Mouse (Mus musculus): ENCODE results near the gene Hoxc6. TPM values are rescaled to one million over a fixed set of nuclear protein-coding genes. Genes with fewer than 3 reads are reported as not detected.
A peak's percentile ranks its signal among the peaks of the same experiment; 100 is the strongest.

The Hoxc6 gene
- polyA plus RNA-seq, 1 experiment from 2014 or later = 0.18 TPM

DNA sequence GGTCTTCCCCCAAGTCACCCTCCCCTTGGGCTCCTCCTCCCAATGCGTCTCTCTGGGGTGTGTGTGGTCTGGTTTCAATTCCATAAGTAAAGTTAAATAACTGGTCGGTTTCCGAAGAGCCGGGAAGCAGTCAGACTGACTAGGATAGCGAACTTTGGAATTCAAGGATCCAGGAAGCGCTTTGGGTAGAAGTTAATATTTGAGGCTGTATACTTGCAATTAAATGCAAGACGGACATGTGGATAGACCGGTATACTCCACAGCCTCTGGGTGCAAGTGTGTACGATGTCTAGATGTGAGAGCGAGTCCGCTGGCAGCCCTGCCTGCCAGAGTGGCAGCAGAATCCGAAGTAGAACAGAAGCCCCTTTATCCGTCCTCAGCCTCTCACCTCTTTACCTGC is 35.6 kb upstream of the Hoxc6 start:
- H3K9ac ChIP-seq = no peak overlapping the region
- no peak overlapping the region for H3K27ac ChIP-seq (ENCODE audit: poor library complexity, severe bottlenecking)
- no peak overlapping the region for H3K4me3 ChIP-seq
- no peaks in the 10 kb centered on the region for H3K9me3 ChIP-seq (replicated peaks)
- no peak for ATAC-seq (ENCODE audit: insufficient number of reproducible peaks, low FRiP score)
- 1% methylated on average over 13 of the region's 13 CpGs for WGBS
- H3K4me2 ChIP-seq = no peak overlapping the region
- peaks cover 12% of the 10 kb centered on the region; the same call in 1 of the 2 replicates for H3K4me1 ChIP-seq (replicated peaks)
- H3K36me3 ChIP-seq = no peaks in the 10 kb centered on the region
- peaks cover 95% of the 10 kb centered on the region for H3K27me3 ChIP-seq (replicated peaks)

DNA sequence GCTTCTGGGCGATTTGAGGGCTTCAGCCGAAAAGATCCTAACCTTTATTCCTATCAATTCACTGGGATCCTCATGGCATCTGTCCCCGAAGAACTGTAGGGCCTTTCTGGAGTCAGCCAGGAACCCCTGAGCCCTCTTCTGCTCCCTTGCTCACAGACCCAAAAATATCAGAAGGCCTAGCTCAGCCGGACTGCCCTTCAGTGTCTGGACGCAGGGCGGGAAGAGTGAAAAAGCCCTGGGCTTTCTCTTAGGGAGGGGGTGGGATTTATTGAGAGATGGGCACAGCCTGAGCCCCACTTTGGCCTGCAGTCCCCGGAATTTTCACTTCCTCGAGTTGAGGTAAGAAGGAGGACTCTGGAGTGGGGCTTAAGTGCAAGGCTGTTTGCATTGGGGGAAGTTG is 34.8 kb upstream of the Hoxc6 start:
- no peak overlapping the region for H3K27ac ChIP-seq (ENCODE audit: poor library complexity, severe bottlenecking)
- no peak for ATAC-seq (ENCODE audit: insufficient number of reproducible peaks, low FRiP score)
- H3K4me3 ChIP-seq = no peak overlapping the region
- H3K4me1 ChIP-seq (replicated peaks) = peaks cover 12% of the 10 kb centered on the region; the same call in 1 of the 2 replicates
- 1% methylated on average over 8 of the region's 8 CpGs for WGBS
- H3K4me2 ChIP-seq = no peak overlapping the region
- H3K27me3 ChIP-seq (replicated peaks) = peaks cover 93% of the 10 kb centered on the region
- no peaks in the 10 kb centered on the region for H3K9me3 ChIP-seq (replicated peaks)
- H3K9ac ChIP-seq = no peak overlapping the region
- no peaks in the 10 kb centered on the region for H3K36me3 ChIP-seq

DNA sequence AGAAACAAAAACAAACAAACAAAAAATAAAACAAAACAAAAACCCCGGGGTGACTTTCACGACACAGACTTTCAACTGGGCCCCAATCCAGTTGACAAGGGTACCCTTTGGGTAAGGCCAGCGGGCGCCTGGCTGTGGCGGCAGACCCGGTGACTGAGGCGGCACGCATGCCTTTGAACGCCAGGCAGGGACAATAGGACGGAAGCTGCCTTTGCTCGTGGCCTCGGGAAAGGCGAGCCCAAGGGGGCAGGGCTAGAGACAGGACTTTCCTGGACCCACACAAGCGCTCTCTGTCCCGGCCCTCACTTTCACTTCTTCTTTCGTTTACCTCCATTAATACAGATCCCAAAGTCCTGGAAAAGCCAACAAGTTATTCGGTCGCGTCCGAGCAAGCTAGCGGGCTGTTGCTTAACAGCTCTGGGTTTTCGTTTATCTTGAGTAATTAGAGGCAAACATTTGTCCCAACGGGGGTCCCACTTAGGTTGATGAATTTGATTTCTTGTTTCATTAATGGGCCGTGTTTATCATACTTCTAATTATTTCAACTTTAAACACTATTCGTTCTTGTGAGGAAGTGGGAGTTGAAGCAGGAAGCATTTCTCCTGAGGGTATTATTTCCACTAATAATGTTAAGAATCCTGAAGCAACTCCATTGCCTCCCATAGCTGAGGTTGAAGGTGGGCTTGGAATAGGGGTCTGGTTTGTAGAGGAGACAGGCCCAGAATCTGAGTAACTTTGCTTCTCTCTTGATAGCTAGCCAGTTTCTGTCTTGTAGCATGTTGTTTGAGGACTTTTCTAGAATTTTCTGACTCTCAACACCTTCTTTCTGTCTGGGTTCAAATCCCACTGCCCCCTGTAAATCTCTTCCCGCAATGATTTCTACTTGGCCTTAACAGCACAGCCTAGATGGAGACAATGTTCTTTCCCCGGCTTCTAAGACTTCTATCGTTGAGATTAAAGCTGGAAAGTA is 34.1 kb upstream of the Hoxc6 start:
- no peak for ATAC-seq (ENCODE audit: insufficient number of reproducible peaks, low FRiP score)
- Histone ChIP-seq H3K9ac (no peak overlapping the region), H3K4me2 (no peak overlapping the region), H3K27ac (ENCODE audit: poor library complexity, severe bottlenecking) (no peak overlapping the region), H3K4me1 (replicated peaks) (peaks cover 12% of the 10 kb centered on the region; the same call in 1 of the 2 replicates), H3K9me3 (replicated peaks) (no peaks in the 10 kb centered on the region), H3K4me3 (no peak overlapping the region), H3K36me3 (no peaks in the 10 kb centered on the region), H3K27me3 (replicated peaks) (peaks cover 94% of the 10 kb centered on the region)
- under 1% methylated on average over 28 of the region's 28 CpGs for WGBS

DNA sequence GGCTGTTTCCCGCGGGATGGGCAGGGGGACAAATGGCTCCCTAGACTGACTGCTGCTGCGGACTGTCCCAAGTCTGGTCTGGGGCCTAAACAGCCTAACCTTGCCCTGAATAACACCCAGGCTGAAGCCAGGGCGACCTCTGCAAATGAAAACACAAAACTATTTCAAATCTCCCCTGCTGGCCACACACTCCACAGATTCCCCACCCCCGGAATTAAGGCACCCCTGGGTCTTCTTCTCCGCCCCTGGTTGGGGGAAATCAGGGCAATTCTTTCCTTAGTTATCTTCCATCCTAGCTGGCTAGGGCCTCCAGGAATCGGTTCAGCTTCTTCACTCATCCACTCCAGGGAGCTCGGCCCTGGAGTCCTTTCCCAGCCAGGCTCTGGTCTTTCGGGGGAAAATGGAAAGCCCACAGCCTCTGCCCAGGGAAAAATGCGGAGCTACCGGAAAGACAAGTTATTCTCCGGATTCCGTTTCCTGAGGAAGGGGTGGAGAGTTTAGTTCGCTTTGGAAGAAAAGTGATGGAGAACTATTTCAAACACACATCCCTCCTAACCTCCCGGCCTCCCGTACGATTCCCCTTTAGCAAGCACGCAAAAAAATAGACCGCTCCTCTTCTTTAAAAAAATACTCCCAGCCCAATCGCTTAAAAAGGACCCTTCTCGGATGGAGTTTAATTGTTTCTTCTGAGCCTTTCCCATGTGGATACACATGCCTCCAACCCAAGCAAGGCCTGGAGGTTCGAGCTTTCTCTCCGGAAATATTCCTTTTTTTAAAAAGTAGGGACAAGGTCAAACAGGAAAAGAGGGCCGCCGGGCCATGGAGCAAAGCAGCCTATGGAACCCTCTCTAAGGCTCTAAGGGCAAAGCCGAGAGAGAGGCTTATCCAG is 32.8 kb upstream of the Hoxc6 start:
- WGBS = 3% methylated on average over 26 of the region's 26 CpGs
- Histone ChIP-seq H3K27me3 (replicated peaks) (peaks cover 96% of the 10 kb centered on the region), H3K27ac (ENCODE audit: poor library complexity, severe bottlenecking) (no peak overlapping the region), H3K4me1 (replicated peaks) (peaks cover 12% of the 10 kb centered on the region; the same call in 1 of the 2 replicates), H3K4me2 (no peak overlapping the region), H3K9ac (no peak overlapping the region), H3K4me3 (no peak overlapping the region), H3K9me3 (replicated peaks) (no peaks in the 10 kb centered on the region), H3K36me3 (no peaks in the 10 kb centered on the region)
- ATAC-seq (ENCODE audit: insufficient number of reproducible peaks, low FRiP score) = no peak

DNA sequence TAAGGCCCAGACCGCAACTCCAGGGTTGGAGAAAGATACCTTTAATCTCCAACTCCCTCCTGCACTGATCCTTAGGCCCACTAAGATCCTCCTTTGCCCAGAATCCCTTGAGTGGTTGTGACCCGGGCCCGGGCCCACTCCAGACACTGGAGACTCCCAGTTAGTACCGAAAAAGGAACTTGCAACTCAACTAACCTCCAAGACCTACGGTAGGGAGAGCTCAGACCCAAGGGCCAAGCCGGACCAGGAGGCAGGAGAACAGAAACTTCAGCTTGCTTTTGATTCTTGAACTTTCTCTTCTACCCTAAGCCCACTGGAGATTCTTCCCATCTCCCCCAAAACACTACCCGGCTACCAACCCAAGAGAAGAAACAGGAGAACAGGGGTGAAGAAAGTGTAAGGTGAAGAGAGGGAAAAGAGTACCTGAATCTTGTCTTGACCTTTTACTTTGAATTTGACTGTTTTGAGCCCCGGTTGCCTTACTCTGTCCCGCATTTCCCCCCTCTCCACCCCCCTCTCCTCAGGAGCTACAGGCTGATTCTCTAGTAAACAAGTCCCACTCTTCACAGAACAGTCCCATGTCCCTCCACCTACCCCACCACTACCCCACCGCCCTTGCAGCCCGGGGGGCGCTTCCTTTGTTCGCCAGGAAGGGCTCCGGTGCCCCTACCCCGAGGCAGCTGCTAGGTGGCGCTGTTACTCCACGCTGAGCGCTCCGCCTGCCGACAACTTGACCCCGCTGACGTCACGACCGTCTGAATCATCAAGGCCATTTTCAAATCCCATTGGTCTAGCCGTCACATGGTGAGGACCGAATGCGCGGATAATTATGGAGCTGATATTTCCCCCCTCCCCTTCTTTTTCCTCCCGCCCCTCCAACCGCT is 31.9 kb upstream of the Hoxc6 start:
- peak overlapping the region; percentile 45 for H3K4me2 ChIP-seq

DNA sequence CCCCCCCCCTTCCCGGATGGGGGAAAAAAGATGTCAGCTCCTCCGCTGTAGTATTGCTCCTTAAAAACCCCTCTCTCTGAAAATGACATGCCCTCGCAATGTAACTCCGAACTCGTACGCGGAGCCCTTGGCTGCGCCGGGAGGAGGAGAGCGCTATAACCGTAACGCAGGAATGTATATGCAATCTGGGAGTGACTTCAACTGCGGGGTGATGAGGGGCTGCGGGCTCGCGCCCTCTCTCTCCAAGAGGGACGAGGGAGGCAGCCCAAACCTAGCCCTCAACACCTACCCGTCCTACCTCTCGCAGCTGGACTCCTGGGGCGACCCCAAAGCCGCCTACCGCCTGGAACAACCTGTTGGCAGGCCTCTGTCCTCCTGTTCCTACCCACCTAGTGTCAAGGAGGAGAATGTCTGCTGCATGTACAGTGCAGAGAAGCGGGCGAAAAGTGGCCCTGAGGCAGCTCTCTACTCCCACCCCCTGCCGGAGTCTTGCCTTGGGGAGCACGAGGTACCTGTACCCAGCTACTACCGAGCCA is 31.2 kb upstream of the Hoxc6 start, which contains the start of gene Hoxc10:
Gene Hoxc10 (plus strand): TSS at position 21 of the 536 bp plus-strand sequence.
- peaks cover 12% of the 10 kb centered on the region; the same call in 1 of the 2 replicates for H3K4me1 ChIP-seq (replicated peaks)
- peaks cover 95% of the 10 kb centered on the region for H3K27me3 ChIP-seq (replicated peaks)
- H3K9me3 ChIP-seq (replicated peaks) = no peaks in the 10 kb centered on the region
- H3K36me3 ChIP-seq = no peaks in the 10 kb centered on the region
- H3K27ac ChIP-seq (ENCODE audit: poor library complexity, severe bottlenecking) = no peak within 1 kb of the TSS
- no peak within 1 kb of the TSS for H3K9ac ChIP-seq
- H3K4me3 ChIP-seq = peak within 1 kb of the TSS; percentile 17; the same call in 1 of the 2 replicates
- WGBS = 2% methylated on average over 27 of the region's 27 CpGs
- ATAC-seq (ENCODE audit: insufficient number of reproducible peaks, low FRiP score) = no peak
- H3K4me2 ChIP-seq = peak within 1 kb of the TSS; percentile 45

More for the DNA sequence above, 31.9 kb upstream of the Hoxc6 start:
- Histone ChIP-seq H3K27me3 (replicated peaks) (peaks cover 96% of the 10 kb centered on the region), H3K27ac (ENCODE audit: poor library complexity, severe bottlenecking) (no peak overlapping the region), H3K9ac (no peak overlapping the region), H3K36me3 (no peaks in the 10 kb centered on the region), H3K4me1 (replicated peaks) (peaks cover 12% of the 10 kb centered on the region; the same call in 1 of the 2 replicates), H3K4me3 (peak overlapping the region; percentile 17; the same call in 1 of the 2 replicates), H3K9me3 (replicated peaks) (no peaks in the 10 kb centered on the region)
- 4% methylated on average over 29 of the region's 30 CpGs for WGBS
- ATAC-seq (ENCODE audit: insufficient number of reproducible peaks, low FRiP score) = peak; percentile 42

DNA sequence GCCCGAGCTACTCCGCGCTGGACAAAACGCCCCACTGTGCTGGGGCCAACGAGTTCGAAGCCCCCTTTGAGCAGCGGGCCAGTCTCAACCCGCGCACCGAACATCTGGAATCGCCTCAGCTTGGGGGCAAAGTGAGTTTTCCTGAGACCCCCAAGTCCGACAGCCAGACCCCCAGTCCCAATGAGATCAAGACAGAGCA is 30.8 kb upstream of the Hoxc6 start, which contains the start of gene Hoxc5:
Gene Hoxc5 (plus strand): TSS at position 132 of the 199 bp plus-strand sequence.
- H3K4me1 ChIP-seq (replicated peaks) = peaks cover 12% of the 10 kb centered on the region; the same call in 1 of the 2 replicates
- ATAC-seq (ENCODE audit: insufficient number of reproducible peaks, low FRiP score) = no peak
- no peaks in the 10 kb centered on the region for H3K9me3 ChIP-seq (replicated peaks)
- H3K9ac ChIP-seq = no peak within 1 kb of the TSS
- H3K27me3 ChIP-seq (replicated peaks) = peaks cover 97% of the 10 kb centered on the region
- peak within 1 kb of the TSS; percentile 45 for H3K4me2 ChIP-seq
- 2% methylated on average over 12 of the region's 12 CpGs for WGBS
- peak within 1 kb of the TSS; percentile 17; the same call in 1 of the 2 replicates for H3K4me3 ChIP-seq
- H3K27ac ChIP-seq (ENCODE audit: poor library complexity, severe bottlenecking) = no peak within 1 kb of the TSS
- no peaks in the 10 kb centered on the region for H3K36me3 ChIP-seq

DNA sequence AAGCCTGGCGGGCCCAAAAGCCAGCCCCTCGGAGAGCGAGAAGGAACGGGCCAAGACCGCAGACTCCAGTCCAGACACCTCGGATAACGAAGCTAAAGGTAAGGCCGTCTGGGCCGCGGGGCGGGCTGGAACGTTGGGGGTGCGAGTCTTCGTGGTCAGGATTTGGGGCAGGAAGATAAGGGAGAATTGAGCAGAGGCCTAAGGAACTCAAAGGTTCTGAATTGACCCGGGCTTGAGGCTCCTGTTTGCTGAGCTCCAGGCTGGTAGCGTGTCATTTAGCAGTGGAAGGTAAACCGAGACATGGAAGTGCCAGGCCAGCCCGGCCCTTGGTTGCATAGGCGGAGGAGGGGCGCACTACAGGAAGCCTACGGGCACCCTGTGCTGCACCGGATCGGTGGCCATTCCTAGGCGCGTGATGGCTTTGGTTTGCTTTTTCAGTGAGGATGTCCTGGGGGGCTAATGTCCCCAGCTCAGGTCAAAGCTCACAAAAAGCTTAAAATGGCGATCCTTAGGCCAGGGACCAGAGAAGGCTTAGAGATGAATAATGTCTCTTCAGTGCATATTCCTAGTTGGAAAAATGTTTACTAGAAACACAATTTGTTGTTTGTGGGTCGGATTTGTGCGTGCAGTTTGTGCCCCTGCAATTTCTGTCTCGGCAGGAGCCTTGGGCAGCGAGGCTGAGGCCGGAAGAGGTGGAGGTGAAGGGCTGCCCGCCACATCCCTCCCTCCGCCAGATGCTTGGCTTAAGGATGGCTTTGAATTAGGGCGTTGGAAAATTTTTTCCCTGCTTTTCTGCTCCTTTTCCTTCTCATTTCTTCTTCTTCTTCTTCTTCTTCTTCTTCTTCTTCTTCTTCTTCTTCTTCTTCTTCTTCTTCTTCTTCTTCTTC is 30.3 kb upstream of the Hoxc6 start:
- no peaks in the 10 kb centered on the region for H3K36me3 ChIP-seq
- ATAC-seq (ENCODE audit: insufficient number of reproducible peaks, low FRiP score) = no peak
- H3K27me3 ChIP-seq (replicated peaks) = peaks cover 97% of the 10 kb centered on the region
- H3K9me3 ChIP-seq (replicated peaks) = no peaks in the 10 kb centered on the region
- H3K9ac ChIP-seq = no peak overlapping the region
- WGBS = 2% methylated on average over 34 of the region's 34 CpGs
- H3K4me2 ChIP-seq = no peak overlapping the region
- no peak overlapping the region for H3K27ac ChIP-seq (ENCODE audit: poor library complexity, severe bottlenecking)
- H3K4me3 ChIP-seq = no peak overlapping the region
- peaks cover 12% of the 10 kb centered on the region; the same call in 1 of the 2 replicates for H3K4me1 ChIP-seq (replicated peaks)

DNA sequence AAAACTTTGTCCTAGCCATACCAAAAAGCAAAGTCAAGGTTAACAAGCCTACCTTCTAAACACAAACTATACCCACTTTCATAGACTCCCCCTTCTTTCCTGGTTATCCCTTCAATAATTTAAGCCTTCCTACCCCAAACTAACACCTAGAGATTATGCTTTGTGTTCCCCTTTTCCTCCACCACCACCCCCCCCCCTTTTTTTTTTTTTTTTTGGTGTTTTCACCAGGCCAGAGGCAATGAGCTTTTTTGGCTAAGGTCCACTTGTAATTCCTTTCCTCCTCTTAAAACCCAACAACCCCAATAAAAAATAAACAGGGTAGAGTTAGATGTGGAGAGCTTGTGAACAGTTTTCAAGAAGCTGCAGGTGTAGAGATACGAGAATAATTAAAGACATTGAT is 28.8 kb upstream of the Hoxc6 start:
- Histone ChIP-seq H3K9me3 (replicated peaks) (no peaks in the 10 kb centered on the region), H3K4me3 (no peak overlapping the region), H3K4me2 (no peak overlapping the region), H3K36me3 (no peaks in the 10 kb centered on the region), H3K4me1 (replicated peaks) (peaks cover 8% of the 10 kb centered on the region; the same call in 1 of the 2 replicates), H3K9ac (no peak overlapping the region), H3K27me3 (replicated peaks) (peaks cover 97% of the 10 kb centered on the region), H3K27ac (ENCODE audit: poor library complexity, severe bottlenecking) (no peak overlapping the region)
- WGBS = 27% methylated on average over 1 of the region's 1 CpGs
- ATAC-seq (ENCODE audit: insufficient number of reproducible peaks, low FRiP score) = no peak
